In genomic region chr6:4600085-4600657, GRCm38 (mm10) we compare ENCODE assay signal across 8 mouse cellular contexts. TPM values are rescaled to one million over a fixed set of nuclear protein-coding genes. Genes with fewer than 3 reads are reported as not detected.
DNase-seq lines count a peak whose midpoint lies in the region; ATAC-seq lines count a peak whose summit lies in the region.

No protein-coding gene starts in this region.

- peaks cover 36% of the 10 kb centered on the region for H3K4me1 ChIP-seq in hindbrain, embryonic 13.5 days (replicated peaks)
- peaks cover 25% of the 10 kb centered on the region for H3K4me1 ChIP-seq in midbrain, embryonic 12.5 days

- peak overlapping the region; percentile 97 for H3K9ac ChIP-seq in hindbrain, embryonic 13.5 days
- peak overlapping the region; percentile 92; the same call in 1 of the 2 replicates for H3K9ac ChIP-seq in midbrain, embryonic 12.5 days (replicated peaks)

- no peaks in the 10 kb centered on the region for H3K36me3 ChIP-seq in hindbrain, embryonic 13.5 days
- H3K36me3 ChIP-seq in midbrain, embryonic 12.5 days = no peaks in the 10 kb centered on the region

- intact Hi-C loops in left cerebral cortex, postnatal 36 days (cut with DNase I) = loop anchor here (5.0 kb wide), 2 partner anchors 147 to 302 kb away; partner anchors contain the start of genes Peg10, Ppp1r9a and Sgce

- ATAC-seq in hindbrain, embryonic 13.5 days (ENCODE audit: low FRiP score) = peak; percentile 43
- peak; percentile 5; the same call in 1 of the 2 replicates for ATAC-seq in midbrain, embryonic 12.5 days (ENCODE audit: low FRiP score, low read depth)

- no peaks in the 10 kb centered on the region for H3K9me3 ChIP-seq in hindbrain, embryonic 13.5 days
- H3K9me3 ChIP-seq in midbrain, embryonic 12.5 days = no peaks in the 10 kb centered on the region

- H3K27ac ChIP-seq in hindbrain, embryonic 13.5 days = peak overlapping the region; percentile 98
- peak overlapping the region; percentile 95 for H3K27ac ChIP-seq in midbrain, embryonic 12.5 days (replicated peaks)

- peak; percentile 3 for DNase-seq in kidney, adult 9 months
- no peak for DNase-seq in kidney, postnatal 25 days
- peak; percentile 40 for DNase-seq in adipocyte (ENCODE audit: low spot score)
- no peak for DNase-seq in left cerebral cortex, postnatal 36 days (ENCODE audit: low spot score in 2 of 2)
- no peak for DNase-seq in right cerebral cortex, adult 2 months (ENCODE audit: low spot score in 2 of 2)
- DNase-seq in lung, adult 18-20 months = no peak

- 25% methylated on average over 7 of the region's 7 CpGs for WGBS in hindbrain, embryonic 13.5 days
- WGBS in midbrain, embryonic 12.5 days = 34% methylated on average over 7 of the region's 7 CpGs

- H3K4me3 ChIP-seq in hindbrain, embryonic 13.5 days = peak overlapping the region; percentile 73
- H3K4me3 ChIP-seq in midbrain, embryonic 12.5 days = peak overlapping the region; percentile 73

- H3K4me2 ChIP-seq in hindbrain, embryonic 13.5 days = peak overlapping the region; percentile 91
- H3K4me2 ChIP-seq in midbrain, embryonic 12.5 days (replicated peaks) = peak overlapping the region; percentile 90

- H3K27me3 ChIP-seq in hindbrain, embryonic 13.5 days = no peaks in the 10 kb centered on the region
- no peaks in the 10 kb centered on the region for H3K27me3 ChIP-seq in midbrain, embryonic 12.5 days

RNA-seq across cellular contexts. Expression of gene Casd1, which starts 0.5 kb away (rescaled TPM):
- polyA plus RNA-seq in hindbrain, embryonic 13.5 days (2015; fragmentation: Nextera tagmentation; extraction: Ambion mirVana) = 38.1 and 39.4 TPM in 2 replicates
- 41.1 and 41.5 TPM in 2 replicates for polyA plus RNA-seq in midbrain, embryonic 12.5 days (2016; fragmentation: Nextera tagmentation; extraction: Ambion mirVana)
- 10 to 100 TPM; 47.4 to 51.7 TPM for total RNA-seq in left cerebral cortex, postnatal 36 days (2021)

Comparison
In these comparisons a context has a peak if more than half of its experiments do, and no peak if none do; other contexts are left out.
1. DNase-seq: peak in kidney, adult 9 months (single experiment) and adipocyte (single experiment); none in kidney, postnatal 25 days (0 of 2), left cerebral cortex, postnatal 36 days (0 of 2), right cerebral cortex, adult 2 months (0 of 2) and lung, adult 18-20 months (0 of 2).